Mouse (Mus musculus) liver, embryonic 14.5 days (tissue): Measurements from ENCODE around the gene Tbc1d22a. TPM values are rescaled to one million over a fixed set of nuclear protein-coding genes. Genes with fewer than 3 reads are reported as not detected.

ENCODE experiments used
- ATAC-seq: fragments of 200-750 bp; cut with Nextera tagmentation; 2 replicates; pipeline ENCODE4 v1.8.0; 2017; ENCODE audit warnings: moderate number of reproducible peaks, mild to moderate bottlenecking, moderate library complexity; ENCODE audit not compliant: insufficient read depth
- DNase-seq, 3 experiments: peaks; one replicate each; pipeline ENCODE4 v3.0.0-alpha.2; 2012 to 2013; ENCODE audit warnings: low read depth in 3 of 3, low spot score in 3 of 3
- H3K27ac ChIP-seq: fragments of 300-500 bp; sonication (generic); 2 replicates; pipeline ENCODE4 v1.5.1; 2014; ENCODE audit warnings: moderate library complexity, mild to moderate bottlenecking, control low read depth, inconsistent platforms
- H3K27me3 ChIP-seq: fragments of 300-500 bp; sonication (generic); 2 replicates; pipeline ENCODE4 v1.6.1; 2014; ENCODE audit warnings: mild to moderate bottlenecking, low read length, moderate library complexity; ENCODE audit not compliant: control insufficient read depth, insufficient read depth
- H3K36me3 ChIP-seq: fragments of 300-500 bp; sonication (generic); replicated peaks from 2 replicates; pipeline ENCODE4 v1.6.1; 2014; ENCODE audit warnings: low read depth; ENCODE audit not compliant: control insufficient read depth, insufficient read depth
- H3K4me1 ChIP-seq, 2 experiments: fragments of 200-500 bp in 1 of 2; fragments of 300-500 bp in 1 of 2; sonication (generic) in 1 of 2; replicated peaks; 2 replicates each; pipeline ENCODE4 v1.6.1; 2012 to 2014; ENCODE audit warnings: antibody characterized with exemption in 1 of 2, inconsistent platforms in 1 of 2, low read length in 1 of 2; ENCODE audit not compliant: control insufficient read depth in 2 of 2, insufficient read depth in 2 of 2
- H3K4me2 ChIP-seq: fragments of 300-500 bp; sonication (generic); 2 replicates; pipeline ENCODE4 v1.6.1; 2014; ENCODE audit warnings: low read depth, mild to moderate bottlenecking, control low read depth, moderate library complexity
- H3K4me3 ChIP-seq, 2 experiments: fragments of 200-500 bp in 1 of 2; fragments of 300-500 bp in 1 of 2; sonication (generic) in 1 of 2; 2 replicates each; pipeline ENCODE4 v1.5.1; 2012 to 2014; ENCODE audit warnings: low read depth in 2 of 2, low read length in 2 of 2, mild to moderate bottlenecking in 2 of 2, control low read depth in 1 of 2, inconsistent platforms in 1 of 2, moderate library complexity in 1 of 2; ENCODE audit not compliant: insufficient read depth in 1 of 2
- H3K9ac ChIP-seq: fragments of 300-500 bp; sonication (generic); replicated peaks from 2 replicates; pipeline ENCODE4 v1.6.1; 2014; ENCODE audit warnings: mild to moderate bottlenecking, control low read depth, moderate library complexity
- H3K9me3 ChIP-seq: fragments of 300-500 bp; sonication (generic); 2 replicates; pipeline ENCODE4 v1.6.1; 2016; ENCODE audit warnings: low read length, mixed read lengths; ENCODE audit not compliant: control insufficient read depth
- CTCF ChIP-seq: IDR thresholded peaks from 2 replicates; pipeline ENCODE4 v1.5.1; 2016; ENCODE audit warnings: antibody characterized with exemption, low read depth, control low read depth
- EP300 ChIP-seq: IDR thresholded peaks from 2 replicates; pipeline ENCODE4 v1.6.1; 2016; ENCODE audit warnings: antibody characterized with exemption, low read depth
- WGBS: fragments of 180-500 bp; shearing (Covaris S2); extraction: QIAGEN DNeasy Blood & Tissue Kit; methylation state at CpG from one replicate; pipeline ENCODE4 v1.1.7; 2014; ENCODE audit not compliant: insufficient replicate concordance; 5-methylcytosine and 5-hydroxymethylcytosine counted together
- polyA plus RNA-seq, 2 experiments: library from polyadenylated mRNA; depleted of rRNA in 1 of 2; stranded (reverse) in 1 of 2; unstranded in 1 of 2; fragments of >200 nt; fragmentation: Nextera tagmentation in 1 of 2; extraction: Ambion mirVana in 1 of 2; gene quantifications; 2 replicates each; pipeline versions ENCODE4 v1.2.1 to v1.2.3; 2012 to 2014

The Tbc1d22a gene
- polyA plus RNA-seq, 2 experiments = 4.1 to 6.4 TPM

DNA sequence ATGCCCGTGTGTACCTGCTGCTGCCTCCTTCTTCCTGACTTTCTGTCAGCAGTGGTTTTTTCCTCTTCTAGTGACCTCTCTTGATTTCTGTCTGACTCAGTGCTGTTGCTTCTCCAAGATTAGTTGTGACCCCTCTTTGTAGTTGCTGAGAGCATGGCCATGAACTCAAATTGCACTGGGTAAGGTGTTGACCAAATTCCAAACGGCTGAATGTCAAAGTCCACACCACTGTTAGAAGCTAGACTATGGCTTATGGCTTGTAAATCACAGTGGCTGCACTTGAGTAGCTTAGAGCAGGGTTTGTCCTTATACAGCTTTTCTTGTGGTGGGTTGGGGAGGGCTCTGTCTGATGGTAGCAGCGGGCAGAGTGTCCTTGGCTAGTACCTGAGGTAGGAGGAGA, 156.6 kb downstream of the Tbc1d22a start:
- Histone ChIP-seq H3K9me3 (no peaks in the 10 kb centered on the region), H3K36me3 (no peaks in the 10 kb centered on the region), H3K4me3 (no peak overlapping the region), H3K27ac (no peak overlapping the region), H3K4me1 (no peaks in the 10 kb centered on the region), H3K27me3 (no peaks in the 10 kb centered on the region), H3K9ac (no peak overlapping the region), H3K4me2 (no peak overlapping the region)
- TF ChIP-seq CTCF (no peak), EP300 (no peak)
- WGBS = 54% methylated on average over 3 of the region's 3 CpGs
- no peak for ATAC-seq
- no peak for DNase-seq

- TF ChIP-seq CTCF = no peak
- ATAC-seq (no peak), DNase-seq (no peak)
- no peaks in the 10 kb centered on the region for H3K36me3 ChIP-seq
- no peaks in the 10 kb centered on the region for H3K27me3 ChIP-seq
- WGBS = 63% methylated on average over 3 of the region's 3 CpGs
- H3K4me2 ChIP-seq = no peak overlapping the region
- no peaks in the 10 kb centered on the region for H3K4me1 ChIP-seq
- H3K27ac ChIP-seq = no peak overlapping the region
- no peak overlapping the region for H3K9ac ChIP-seq
- H3K9me3 ChIP-seq = no peaks in the 10 kb centered on the region
- H3K4me3 ChIP-seq = no peak overlapping the region
Observed at GRCm38 (mm10) chr15:86375262-86375661, 161.0 kb downstream of the Tbc1d22a start.

DNA sequence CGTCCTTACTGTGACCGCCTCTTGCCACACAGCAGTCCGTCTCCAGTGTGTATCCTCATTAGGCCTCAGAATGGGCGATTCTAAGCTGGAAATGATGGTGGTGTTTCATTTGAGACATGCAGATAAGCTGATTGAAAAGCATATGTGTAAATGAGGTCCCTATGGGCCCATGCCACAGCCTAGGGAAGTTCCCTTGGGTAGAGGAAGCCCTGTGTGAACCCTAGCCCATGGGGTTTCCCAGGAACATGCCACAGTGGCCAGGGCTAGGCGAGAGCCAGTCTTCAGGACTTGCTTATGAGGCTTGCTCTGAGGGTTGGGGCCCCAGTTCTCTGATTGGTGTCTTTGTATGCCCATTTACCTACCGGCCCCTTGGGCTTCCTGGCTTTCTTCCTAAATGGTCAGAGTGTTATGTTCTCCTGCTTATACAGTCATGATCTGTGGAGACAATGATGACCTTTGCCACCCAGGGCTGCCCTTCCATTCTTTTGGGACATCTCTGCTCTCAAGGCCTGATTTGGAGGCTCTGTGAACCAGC, 161.7 kb downstream of the Tbc1d22a start:
- DNase-seq = no peak
- Histone ChIP-seq H3K36me3 (no peaks in the 10 kb centered on the region), H3K4me2 (no peak overlapping the region), H3K27ac (no peak overlapping the region), H3K27me3 (no peaks in the 10 kb centered on the region), H3K4me3 (no peak overlapping the region), H3K9me3 (no peaks in the 10 kb centered on the region), H3K9ac (no peak overlapping the region), H3K4me1 (no peaks in the 10 kb centered on the region)
- WGBS = 69% methylated on average over 6 of the region's 6 CpGs
- TF ChIP-seq EP300 (no peak), CTCF (no peak)
- no peak for ATAC-seq

GRCm38 (mm10) chr15:86383278-86383677, 169.0 kb downstream of the Tbc1d22a start:
- 72% methylated on average over 5 of the region's 5 CpGs for WGBS
- Histone ChIP-seq H3K4me2 (no peak overlapping the region), H3K27me3 (no peaks in the 10 kb centered on the region), H3K9me3 (no peaks in the 10 kb centered on the region), H3K4me3 (no peak overlapping the region), H3K9ac (no peak overlapping the region), H3K36me3 (no peaks in the 10 kb centered on the region), H3K27ac (no peak overlapping the region), H3K4me1 (no peaks in the 10 kb centered on the region)
- no peak for TF ChIP-seq CTCF
- no peak for TF ChIP-seq EP300
- ATAC-seq (no peak), DNase-seq (no peak)

- H3K9ac ChIP-seq = no peak overlapping the region
- no peaks in the 10 kb centered on the region for H3K4me1 ChIP-seq
- H3K36me3 ChIP-seq = no peaks in the 10 kb centered on the region
- no peak overlapping the region for H3K27ac ChIP-seq
- ATAC-seq (no peak), DNase-seq (no peak)
- no peak overlapping the region for H3K4me3 ChIP-seq
- H3K9me3 ChIP-seq = no peaks in the 10 kb centered on the region
- TF ChIP-seq EP300 = no peak
- TF ChIP-seq CTCF = no peak
- H3K27me3 ChIP-seq = no peaks in the 10 kb centered on the region
- no peak overlapping the region for H3K4me2 ChIP-seq
- WGBS = 62% methylated on average over 2 of the region's 2 CpGs
Observed at GRCm38 (mm10) chr15:86385436-86385835, 171.2 kb downstream of the Tbc1d22a start.
